Mouse (Mus musculus) naive thymus-derived CD4-positive, alpha-beta T cell, adult 2 months (primary cell): Measurements from ENCODE around the gene Nrbf2.

Experiments used
- DNase-seq: peaks from one replicate; pipeline ENCODE4 v3.0.0-alpha.2; 2011; ENCODE audit warnings: low read depth

The Nrbf2 gene

DNA sequence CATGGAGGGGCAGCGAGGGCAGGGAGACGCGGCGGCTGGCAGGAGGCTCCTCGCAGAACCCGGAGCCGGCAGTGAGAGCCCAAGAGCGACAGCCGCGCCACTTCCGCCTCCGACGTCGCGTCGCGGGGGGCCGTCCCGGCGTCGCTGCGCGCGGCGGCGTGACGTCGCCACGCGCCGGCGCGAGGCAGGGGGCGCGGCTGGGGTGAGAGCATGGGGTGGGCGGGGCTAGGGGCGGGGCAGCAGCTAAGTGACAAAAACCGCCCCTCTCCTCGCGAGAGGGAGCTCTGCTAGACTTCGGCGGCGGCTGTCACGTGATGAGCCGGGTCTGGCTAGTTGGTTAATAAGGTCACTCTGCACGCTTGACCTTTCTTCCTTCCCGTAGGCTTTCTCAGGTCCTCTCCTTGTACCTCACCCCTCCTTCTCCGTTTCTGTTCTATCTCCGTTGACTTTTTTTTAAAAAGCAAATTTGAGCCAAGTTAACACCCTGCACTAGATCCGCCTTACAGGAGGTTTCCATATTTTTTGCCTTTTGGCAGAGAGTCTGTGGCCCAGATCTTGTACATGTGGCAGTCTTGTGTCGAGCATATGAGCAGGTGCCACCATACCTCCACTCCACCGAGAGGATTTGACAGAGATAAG, at the start of gene Nrbf2:
Nrbf2 (minus strand) TSS at position 130 of the 639 bp plus-strand sequence.
- peak; percentile 93 for DNase-seq

DNA sequence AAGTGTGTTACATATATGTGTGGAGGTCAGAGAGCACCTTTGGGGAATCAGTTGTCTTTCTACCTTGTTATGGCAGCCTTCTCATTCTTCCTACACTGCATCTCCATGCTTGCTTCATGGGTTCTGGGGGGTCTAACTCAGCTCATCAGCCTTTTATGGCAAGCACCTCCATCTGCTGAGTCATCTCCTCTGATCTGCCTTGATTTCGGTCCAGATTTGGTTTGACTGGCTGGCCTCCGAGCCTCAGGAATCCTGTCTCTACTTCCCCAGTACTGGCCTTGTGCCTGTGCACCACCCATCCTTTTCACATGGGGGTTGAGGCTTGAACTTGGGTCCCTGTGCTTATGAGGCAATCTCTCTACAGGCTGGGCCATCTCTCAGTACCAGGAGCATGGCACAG, 45.5 kb upstream of the Nrbf2 start:
- no peak for DNase-seq

DNA sequence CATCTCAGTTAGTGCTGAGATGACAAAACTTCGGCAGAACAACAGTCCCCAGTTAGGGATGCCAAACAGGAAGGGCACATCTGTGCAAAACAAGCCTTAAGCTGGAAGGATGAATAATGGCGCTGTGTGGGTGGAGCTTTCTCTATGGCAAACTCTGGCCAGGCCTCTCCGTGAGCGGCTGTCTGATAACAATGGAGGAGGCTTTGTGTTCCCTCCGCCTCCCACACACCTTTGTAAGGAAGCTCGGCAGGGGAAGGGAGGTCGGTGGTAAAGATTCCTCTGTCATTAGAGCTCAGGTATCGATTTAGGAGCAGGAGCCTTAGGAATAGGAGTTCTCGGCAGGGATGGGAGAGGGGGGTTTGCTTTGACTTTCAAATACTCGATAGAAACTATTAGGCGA, 44.6 kb upstream of the Nrbf2 start:
- DNase-seq: no peak

GRCm38 (mm10) chr10:67328208-67328607, 43.1 kb upstream of the Nrbf2 start:
- DNase-seq: no peak

GRCm38 (mm10) chr10:67324036-67324435, 38.9 kb upstream of the Nrbf2 start:
- DNase-seq: no peak

DNA sequence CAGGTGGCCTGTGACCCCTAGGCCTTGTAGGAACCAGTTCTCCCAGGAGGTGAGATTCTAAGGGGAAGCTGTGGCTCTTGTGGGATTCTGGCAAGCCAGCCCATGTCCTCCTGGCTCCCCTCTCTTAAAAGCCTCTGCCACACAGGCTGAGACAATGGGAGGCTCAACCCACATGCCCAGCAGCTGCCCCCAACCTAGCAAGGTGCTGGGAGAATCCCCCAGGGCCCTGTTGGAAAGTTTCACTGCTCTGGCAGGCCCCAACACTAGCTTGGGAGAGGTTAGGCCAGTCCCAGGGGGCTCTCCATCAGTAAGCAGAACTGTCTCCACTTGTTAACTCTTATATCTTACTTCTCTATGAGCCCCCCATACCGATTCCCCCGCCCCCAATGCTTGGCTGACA, 36.3 kb upstream of the Nrbf2 start:
- DNase-seq: no peak

DNA sequence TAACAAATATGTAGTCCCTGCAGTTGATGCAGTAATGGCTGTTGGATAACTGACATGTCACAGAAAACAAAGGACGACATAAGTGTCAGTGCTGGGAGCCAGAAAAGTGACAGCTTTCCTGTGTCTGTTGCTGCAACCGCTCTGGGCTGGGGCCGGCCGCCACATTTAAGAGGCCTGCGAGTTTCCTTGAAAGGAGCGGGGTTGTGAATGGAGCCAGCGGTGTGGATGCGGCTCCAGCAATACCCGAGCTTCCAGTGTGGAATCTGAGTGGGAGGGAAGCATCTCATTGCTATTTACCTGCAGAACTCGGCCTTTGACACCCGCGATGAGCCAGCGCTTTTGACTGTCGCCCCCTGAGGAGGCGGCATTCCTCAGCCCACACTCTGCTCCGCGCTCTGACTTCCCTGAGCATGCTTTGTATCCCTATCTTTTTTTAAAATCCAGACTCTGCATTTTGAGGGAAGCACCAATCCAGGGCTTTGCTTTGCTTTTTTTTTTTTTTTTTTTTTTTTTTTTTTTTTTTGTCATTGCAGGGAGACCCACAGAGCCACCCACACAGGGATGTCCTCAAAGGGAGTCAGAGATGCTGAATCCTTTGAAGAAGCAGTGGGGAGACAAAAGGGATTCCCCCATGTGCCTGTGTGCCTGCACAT, 35.2 kb upstream of the Nrbf2 start:
- DNase-seq: no peak

DNA sequence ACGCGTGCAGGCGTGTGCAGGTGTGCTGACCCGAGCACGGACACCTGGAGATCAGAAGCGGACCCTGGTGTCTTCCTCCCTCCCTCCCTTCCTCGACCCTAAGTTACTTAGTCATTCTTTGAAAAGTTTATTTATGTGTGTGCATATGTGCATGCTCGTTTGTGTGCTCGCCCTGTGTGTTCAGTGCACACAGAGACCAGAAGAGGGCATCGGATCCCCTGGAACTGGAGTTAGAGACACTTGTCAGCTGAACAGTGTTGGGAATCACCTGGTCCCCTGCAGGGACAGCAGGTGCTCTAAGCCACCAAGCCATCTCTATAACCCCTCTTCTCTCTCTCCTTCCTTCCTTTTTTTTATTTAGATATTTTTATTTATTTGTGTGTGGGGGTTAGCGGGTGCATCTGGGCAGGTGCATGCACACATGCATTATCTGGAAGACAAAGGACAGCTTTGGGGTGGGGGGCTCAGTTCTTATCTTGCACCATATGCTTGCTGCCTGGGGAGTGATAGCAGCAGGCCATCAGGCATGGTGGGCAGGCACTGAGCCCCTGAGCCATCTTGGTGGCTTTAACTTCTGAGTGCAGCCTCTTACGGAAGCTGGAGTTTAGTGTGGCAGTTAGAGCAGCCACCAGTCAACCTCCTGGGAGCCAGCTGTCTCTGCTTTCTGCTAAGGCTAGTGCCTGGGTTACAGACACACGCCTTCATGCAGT, 34.1 kb upstream of the Nrbf2 start:
- DNase-seq: no peak

DNA sequence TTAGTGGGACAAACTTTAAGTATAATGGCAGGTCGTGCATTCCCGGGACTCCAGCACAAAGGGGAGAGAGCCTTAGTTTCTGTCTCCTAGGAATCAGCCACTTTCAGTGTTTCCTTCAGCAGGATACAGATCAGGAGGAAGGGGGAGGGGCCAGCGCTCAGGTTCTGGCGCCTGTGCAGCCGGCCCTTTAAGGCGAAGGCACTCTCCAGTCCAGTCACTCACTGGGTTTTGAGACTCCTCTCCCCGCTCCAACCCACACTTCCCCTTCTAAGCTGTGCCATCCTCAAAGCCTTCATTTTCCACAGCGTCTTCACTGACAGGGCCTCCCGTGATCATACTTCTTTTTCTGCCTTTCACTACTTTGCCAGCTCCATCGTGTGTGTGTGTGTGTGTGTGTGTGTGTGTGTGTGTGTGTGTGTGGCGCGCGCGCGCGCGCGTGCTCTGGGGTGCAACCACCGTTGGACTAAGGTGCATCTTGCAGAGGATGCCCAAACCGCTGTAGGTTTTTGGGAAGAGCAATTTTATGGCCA, 32.9 kb upstream of the Nrbf2 start:
- DNase-seq: no peak

DNA sequence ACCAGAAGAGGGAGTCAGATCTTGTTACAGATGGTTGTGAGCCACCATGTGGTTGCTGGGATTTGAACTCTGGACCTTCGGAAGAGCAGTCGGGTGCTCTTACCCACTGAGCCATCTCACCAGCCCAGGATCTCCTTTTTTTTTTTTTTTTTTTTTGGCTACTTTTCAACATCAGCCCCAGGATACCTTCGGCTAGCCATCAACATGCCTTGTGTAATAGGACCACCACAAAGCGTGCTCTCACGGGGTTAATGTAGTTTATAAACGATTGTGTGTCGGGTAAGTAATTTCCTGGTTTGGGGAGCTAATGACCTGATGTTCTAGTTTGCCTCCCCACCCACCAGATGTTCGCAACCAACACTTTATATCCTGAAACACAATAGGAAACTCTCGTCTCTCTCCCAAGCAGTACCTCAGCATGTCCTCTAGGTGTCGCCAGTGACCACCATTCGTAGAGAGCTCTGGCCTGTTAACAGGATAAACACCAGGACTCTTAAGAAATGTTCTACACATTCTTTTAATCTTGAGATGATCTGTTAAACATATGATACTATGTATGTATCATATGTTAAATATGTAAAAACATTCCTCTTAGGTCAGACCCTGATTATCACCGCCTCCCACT, 29.8 kb upstream of the Nrbf2 start:
- peak; percentile 83 for DNase-seq

DNA sequence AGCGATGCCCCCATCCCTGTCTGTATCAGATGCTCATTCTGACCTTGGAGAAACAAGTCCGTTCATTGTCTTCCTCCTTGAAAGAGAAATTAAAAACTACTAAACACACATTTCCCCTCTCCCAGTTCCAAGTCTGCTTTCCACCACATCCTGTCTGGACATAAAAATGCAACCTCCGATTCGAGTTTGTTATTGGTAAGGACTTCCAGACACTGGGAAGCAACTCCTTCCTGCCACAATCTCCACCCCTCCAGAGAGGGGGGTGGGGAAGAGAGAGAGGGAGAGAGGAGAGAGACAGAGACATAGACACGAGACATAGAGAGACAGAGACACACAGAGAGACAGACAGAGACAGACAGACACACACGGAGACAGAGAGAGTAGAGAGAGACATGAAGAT, 27.4 kb upstream of the Nrbf2 start:
- DNase-seq: no peak

- peak; percentile 63 for DNase-seq
Observed at GRCm38 (mm10) chr10:67311277-67311959, 26.3 kb upstream of the Nrbf2 start.

GRCm38 (mm10) chr10:67309483-67310138, 24.5 kb upstream of the Nrbf2 start:
- DNase-seq: no peak

GRCm38 (mm10) chr10:67302340-67302739, 17.2 kb upstream of the Nrbf2 start:
- no peak for DNase-seq

DNA sequence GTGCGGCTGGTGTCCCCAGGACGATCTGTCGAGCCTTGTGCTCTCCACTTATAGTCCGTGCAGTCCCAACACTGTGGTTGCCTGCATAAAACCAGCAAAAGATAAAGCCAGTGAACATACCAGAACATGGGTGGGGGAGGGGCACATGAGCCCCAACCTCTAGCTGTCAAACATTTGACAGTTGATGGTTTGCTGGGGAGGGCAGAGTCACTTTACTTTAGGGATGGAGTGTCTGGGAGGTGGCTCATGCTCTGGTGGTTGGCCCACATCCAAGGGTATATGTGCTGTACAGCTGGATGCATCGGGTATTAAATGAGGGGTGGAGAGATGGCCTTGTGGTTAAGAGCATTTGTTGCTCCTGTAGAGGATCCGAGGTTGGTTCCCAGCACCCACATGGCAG, 15.9 kb upstream of the Nrbf2 start:
- DNase-seq: no peak

DNA sequence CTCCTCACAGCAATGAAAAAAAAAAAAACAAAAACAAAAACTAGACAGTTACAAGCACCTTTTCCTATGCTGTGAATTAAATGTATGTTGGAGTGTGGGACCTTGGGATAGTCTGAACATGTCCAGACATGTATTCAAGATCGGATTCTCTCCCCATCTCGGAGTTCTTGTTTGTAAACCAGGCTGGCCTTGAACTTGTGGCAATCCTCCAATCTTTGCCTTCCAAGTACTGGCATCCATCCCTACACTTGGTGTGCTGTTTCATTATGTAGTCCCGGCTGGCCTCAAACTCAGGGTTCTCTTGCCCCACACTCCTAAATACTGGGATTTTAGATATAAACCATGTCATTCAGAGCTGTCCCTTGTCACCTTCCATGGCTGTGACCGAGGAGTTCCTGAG, 14.2 kb upstream of the Nrbf2 start:
- no peak for DNase-seq

DNA sequence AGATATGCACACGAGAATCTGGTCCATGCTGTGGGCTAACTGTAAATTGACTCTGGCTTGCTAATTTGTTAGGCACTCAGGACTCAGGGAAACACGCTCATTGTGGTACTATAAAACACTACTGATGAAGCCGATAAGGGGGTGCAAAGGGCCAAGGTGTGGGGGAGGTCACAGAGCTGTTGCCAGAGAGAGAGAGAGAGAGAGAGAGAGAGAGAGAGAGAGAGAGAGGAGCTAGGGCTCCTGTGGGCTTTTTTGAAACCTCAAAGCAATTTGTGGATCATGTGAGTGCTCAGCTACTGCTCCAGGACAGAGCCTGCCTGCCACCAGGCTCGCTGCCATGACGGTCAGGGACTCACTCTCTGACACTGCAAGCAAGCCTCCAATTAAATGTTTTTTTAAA, 13.8 kb upstream of the Nrbf2 start:
- DNase-seq: no peak

DNA sequence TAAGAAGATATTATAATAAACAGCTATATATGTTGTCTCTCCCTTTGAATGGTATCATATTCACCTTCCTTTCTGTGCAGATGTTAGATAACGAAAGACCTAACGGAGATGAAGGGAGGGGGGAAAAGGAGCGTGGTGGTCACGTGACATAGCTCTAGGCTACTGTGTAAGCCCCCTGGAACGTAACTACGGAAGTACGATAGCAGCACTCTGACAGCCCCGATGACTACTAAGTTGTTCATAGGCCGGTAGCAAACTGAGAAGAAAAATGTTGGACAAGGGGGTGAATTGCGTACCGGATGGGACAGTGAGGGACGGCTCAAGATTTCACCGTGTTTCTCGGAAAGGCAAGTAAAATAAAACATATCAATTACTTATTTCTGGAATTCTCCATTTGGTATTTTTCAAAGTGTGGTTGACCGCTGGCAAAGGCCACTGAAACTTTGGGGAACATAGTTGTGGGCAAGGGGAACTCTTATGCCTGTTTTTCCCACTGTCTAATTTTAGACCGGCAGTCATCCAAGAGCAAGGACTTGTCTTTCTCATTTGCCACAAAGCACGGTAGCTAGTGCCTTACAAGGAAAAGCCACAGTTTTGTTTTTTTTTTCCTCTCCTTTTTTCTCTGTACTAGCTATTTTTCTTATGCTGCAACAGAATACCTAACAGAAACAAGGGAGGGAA, 12.2 kb upstream of the Nrbf2 start:
- no peak for DNase-seq

DNA sequence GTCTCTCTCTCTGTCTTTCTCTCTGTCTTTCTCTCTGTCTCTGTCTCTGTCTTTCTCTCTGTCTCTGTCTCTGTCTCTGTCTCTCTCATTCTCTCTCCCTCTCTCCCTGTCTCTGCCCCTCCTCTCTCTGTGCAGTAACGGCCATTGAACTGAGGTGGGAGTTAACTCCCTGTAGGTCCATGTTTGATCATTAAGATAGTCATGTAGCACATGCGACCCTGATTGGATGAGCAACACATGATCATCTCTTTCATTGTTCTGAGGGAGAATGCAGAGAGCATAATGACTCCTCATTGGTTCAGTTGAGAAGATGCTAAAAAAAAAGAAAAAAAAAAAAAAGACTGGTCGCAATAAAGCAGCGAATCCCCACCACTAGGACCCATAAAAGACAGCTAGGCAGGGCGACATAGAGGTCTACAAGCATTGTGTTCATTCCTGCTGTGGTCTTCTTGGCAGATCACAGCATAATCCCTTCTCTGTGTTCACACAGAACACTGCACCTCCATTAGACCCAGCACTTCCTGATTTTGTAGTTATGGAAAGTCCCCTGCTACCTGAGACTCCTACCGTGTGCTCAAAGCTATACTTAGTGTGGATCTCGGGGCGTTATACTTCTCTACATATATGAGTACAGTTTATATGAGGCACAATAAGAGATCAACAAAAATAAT, 11.5 kb upstream of the Nrbf2 start:
- no peak for DNase-seq

DNA sequence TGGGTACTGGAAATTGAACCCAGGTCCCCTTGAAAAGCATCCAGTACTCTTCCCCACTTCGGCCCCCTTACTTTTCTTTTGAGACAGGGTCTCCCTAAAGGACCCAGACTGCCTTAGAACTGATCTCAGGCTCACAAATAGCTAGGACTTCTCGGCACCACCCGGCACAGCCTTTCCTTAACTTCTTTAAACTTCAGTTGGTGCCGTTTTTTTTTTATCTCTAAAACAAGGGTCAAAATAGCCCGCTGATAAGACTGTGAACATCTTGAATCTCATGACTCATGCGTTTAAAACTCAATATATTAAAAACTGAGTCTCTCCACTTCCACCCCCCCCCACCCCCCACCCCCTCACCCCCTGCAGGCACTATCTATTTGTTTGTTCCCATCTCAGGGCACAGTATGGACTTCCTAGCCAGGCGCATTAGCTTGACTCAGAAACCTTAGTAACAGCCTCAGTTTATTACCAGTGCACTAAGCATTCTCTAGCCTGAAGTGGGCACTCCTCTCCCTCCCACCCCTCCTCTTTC, 10.9 kb upstream of the Nrbf2 start:
- no peak for DNase-seq
